Mouse (Mus musculus): ENCODE results near the gene Pth2r. TPM values are rescaled to one million over a fixed set of nuclear protein-coding genes. Genes with fewer than 3 reads are reported as not detected.
A peak's percentile ranks its signal among the peaks of the same experiment; 100 is the strongest.

Gene Pth2r
- not detected for total RNA-seq (2021)
- long read RNA-seq, experiment 1, result 0 reads
- long read RNA-seq, experiment 2, result 0 reads

GRCm38 (mm10) chr1:65281756-65282155 lies at the start of gene Pth2r:
Pth2r (plus strand) TSS chr1:65282056.
- DNase-seq, result no peak
- intact Hi-C loops (cut with DNase I; ENCODE audit: low total_unique reads), result no loop called here

DNA sequence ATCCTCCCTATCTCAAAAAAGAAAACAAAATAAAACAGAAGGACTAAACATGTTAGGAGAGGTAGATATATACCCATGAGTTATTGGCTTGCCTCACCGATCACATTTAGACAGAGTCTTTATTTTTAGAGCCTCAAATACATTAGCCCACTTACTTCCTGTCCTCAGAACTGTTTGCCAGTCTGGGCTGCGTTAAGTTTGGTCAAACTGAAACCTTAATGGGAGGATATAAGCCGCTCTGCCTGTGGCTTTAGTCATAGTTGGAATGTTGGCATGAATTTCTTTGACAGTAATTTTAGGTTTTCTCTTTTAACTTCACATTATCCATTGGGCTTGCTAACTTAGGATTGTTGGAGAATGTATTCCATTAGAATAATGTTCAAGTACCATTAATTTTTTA lies 44.1 kb upstream of the Pth2r start:
- intact Hi-C loops (cut with DNase I; ENCODE audit: low total_unique reads), result no loop called here
- DNase-seq, result no peak

DNA sequence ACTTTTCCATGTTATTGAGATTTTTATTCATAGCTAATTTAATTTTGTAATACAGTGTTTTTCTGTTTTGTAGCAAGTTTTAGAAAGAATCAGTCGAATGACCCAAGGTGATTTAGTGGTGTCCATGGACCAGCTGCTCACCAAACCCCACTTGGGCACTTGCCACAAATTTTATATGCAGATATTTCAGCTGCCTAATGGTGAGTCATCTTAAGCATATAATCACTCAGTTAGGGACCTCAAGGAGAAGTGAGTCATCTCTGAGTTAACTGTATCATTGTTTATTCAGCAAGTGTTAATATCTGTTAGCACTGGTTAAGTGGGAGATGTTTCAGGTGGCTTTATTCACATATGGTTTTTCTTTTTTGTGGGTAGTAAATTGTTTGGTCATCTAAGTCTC lies 36.2 kb upstream of the Pth2r start:
- intact Hi-C loops (cut with DNase I; ENCODE audit: low total_unique reads), result no loop called here
- no peak for DNase-seq

DNA sequence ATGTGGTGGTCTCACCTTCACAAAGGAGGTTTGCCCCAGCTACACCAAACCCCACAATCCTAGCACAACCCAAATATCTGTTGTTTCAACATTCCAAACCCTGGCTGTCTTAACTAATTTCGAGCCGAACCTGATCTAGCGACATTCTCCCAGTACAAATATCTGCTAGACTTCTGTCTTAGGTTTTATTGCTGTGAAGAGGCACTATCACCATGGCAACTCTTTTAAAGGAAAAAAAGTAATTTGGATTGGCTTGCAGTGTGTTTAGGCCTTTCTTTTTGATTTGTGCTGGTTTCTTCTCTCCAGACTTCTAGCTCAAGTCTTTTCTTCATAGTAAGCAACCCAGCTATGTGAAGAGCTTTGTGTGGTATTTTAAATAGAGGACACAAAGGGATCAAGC lies 1.4 kb upstream of the Pth2r start:
- intact Hi-C loops (cut with DNase I; ENCODE audit: low total_unique reads), result no loop called here
- no peak for DNase-seq

GRCm38 (mm10) chr1:65282766-65283165 lies 910 bp downstream of the Pth2r start:
- intact Hi-C loops (cut with DNase I; ENCODE audit: low total_unique reads), result no loop called here
- DNase-seq, result peak; percentile 15

DNA sequence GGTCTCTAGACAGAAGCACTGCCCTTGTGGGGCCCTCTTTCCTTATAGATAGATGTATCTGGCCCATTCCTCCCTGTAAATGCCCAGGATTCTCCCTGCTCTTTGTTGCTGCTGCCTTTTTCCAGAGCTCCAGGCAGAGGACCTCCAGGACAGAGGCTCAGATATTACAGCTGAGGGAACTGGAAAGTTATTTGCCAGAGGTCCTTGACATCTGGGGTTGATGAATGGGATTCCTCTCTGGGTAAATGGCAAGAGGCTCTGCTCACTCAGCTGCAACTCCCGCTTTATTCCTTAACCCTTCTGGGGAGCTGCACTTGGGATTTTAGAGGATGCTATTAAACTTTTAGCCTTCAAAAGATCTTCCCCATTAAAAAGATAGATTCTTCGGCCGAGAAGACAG lies 26.6 kb downstream of the Pth2r start:
- intact Hi-C loops (cut with DNase I; ENCODE audit: low total_unique reads), result no loop called here

DNA sequence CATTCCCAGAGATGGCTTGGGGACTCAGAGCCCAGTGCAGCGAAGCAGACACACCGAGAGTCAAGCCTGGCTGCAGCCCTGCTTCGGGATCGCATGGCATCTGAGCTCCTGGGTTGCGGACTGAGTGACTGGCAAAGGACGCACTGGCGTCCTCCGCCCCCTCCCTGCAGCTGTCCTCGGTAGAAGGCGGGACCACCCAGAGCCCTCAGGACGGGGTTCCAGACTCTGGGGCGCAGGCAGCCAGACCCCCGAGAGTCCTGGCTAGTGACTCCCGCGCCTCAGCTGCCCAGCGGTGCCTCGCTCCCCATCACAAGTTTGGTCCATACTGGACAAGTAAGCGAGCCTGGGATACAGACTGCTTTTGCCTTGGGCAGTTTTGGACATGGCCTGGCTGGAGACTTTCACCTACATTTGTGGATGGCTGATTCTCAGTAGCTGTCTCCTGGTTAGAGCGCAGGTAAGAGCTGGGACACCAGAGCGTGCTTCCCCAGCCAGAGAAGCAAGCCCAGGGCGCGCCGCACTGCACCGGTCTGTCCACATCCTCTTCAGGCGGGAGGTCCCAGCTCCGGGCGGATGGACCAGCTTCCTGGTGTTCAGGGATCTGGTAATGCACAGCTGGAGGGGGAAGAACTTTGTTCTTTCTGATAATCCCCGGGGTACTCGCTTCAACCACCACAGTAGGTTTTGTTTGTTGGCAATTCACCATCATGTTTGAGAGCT lies 29.5 kb downstream of the Pth2r start:
- no peak for DNase-seq
- intact Hi-C loops (cut with DNase I; ENCODE audit: low total_unique reads), result no loop called here

More for the DNA sequence above, 26.6 kb downstream of the Pth2r start:
- DNase-seq, result no peak

GRCm38 (mm10) chr1:65312118-65312517 lies 30.3 kb downstream of the Pth2r start:
- DNase-seq, result no peak
- intact Hi-C loops (cut with DNase I; ENCODE audit: low total_unique reads), result no loop called here

DNA sequence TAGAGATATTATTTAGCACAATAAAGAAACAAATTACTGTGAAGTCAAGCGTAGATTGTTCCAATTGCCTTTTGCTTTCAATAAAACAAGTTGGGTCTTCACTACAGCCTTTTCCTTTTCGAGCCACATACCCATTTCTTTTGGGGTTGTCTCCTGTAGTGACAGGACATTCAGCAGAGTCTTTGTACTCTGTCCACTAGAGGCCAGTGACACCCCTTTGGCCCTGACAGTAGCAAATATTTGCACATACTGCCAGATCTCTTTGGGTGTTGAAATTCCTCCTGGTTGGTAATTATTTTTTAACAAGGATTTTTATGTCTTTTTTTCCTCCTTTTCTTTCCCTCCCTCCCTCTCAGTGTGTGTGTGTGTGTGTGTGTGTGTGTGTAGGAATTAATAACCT lies 31.0 kb downstream of the Pth2r start:
- intact Hi-C loops (cut with DNase I; ENCODE audit: low total_unique reads), result no loop called here

DNA sequence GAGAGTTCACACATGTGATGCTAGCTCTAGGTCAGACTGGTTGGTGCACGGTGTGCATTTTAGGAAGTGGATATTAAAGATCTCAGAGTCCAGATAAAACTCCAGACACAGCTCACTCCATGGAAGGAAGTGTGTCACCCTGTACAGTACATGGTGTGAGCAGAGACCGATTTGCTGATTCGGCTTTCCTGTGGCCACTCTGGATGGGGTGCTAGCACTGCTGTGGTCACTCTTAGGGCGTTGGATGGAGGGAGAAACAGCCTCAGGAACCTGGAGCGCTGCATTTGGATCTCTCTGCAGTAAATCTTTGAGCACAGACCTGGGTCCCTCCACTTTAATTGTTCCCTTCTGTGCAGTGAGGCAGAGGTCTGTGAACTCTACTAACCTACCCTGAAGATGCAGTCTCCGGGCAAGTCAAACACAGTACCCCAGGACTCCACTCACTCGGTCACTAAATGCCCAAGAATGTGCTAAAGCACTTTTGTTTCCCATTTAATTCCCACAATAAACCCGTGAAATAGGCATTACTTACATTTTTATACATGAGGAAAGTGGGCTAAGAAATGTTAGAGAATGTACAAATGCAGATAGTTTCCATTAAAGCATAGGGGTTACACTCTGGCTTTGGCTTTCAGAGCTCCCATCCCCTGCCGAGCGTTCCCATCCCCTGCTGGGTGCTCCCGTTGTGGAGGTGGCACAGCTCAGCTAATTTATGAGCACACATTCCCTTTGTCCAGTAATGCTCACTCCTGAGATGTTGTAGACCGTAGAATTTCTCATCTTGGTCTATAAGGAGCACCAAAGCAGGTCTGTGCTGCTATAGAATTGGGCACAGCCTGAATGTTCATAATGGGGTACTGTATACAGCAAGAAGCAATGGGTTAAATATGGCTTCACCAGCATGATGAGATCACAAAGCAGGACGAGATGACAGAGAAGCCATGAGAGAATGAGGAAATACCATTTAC lies 32.5 kb downstream of the Pth2r start:
- intact Hi-C loops (cut with DNase I; ENCODE audit: low total_unique reads), result no loop called here
- no peak for DNase-seq

More for the DNA sequence above, 31.0 kb downstream of the Pth2r start:
- no peak for DNase-seq

GRCm38 (mm10) chr1:65315022-65315407 lies 33.2 kb downstream of the Pth2r start:
- intact Hi-C loops (cut with DNase I; ENCODE audit: low total_unique reads), result no loop called here
- DNase-seq, result no peak

DNA sequence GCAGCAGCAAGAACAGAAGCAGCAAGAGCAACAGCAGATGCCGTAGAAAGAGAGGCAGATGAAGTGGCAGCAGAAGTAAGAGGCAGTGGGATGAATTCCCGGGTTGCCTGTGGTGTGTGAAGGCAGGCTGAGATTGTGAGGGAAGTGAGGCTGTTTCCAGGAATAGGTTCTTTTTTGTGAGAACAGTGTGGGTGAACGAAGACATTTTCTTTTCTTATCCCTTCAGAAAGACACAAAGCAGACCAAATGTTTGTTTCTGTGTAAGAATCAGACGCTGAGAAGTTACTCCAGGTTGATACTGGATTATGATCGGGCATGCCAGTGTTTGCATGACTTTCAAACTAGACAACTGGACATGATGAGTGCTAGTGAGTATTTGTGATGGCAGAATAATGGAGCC lies 52.2 kb downstream of the Pth2r start:
- no peak for DNase-seq
- intact Hi-C loops (cut with DNase I; ENCODE audit: low total_unique reads), result no loop called here

GRCm38 (mm10) chr1:65337768-65338167 lies 55.9 kb downstream of the Pth2r start:
- no peak for DNase-seq
- intact Hi-C loops (cut with DNase I; ENCODE audit: low total_unique reads), result no loop called here

- DNase-seq, result no peak
- intact Hi-C loops (cut with DNase I; ENCODE audit: low total_unique reads), result no loop called here
Measured at GRCm38 (mm10) chr1:65340240-65340639, 58.4 kb downstream of the Pth2r start.

DNA sequence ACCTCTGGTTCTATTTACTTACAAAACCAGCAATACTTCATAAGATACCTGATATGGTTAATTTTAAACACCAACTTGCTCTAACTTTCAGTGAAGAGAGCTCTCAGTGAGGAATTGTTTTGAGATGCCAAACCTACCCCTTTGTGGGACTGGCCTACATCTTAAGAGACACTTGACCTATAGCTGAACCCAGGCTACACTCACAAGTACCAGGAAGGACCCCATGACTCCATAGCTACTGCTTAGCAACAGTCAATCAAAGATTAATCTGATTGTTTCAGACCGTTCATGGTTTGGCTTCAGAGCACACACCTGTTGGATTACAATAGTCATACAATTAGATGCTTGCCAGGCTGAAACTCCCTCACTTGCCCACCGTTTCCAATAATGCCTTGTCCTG lies 71.1 kb downstream of the Pth2r start:
- DNase-seq, result no peak
- intact Hi-C loops (cut with DNase I; ENCODE audit: low total_unique reads), result no loop called here

- intact Hi-C loops (cut with DNase I; ENCODE audit: low total_unique reads), result no loop called here
- no peak for DNase-seq
Measured at GRCm38 (mm10) chr1:65354153-65354552, 72.3 kb downstream of the Pth2r start.

DNA sequence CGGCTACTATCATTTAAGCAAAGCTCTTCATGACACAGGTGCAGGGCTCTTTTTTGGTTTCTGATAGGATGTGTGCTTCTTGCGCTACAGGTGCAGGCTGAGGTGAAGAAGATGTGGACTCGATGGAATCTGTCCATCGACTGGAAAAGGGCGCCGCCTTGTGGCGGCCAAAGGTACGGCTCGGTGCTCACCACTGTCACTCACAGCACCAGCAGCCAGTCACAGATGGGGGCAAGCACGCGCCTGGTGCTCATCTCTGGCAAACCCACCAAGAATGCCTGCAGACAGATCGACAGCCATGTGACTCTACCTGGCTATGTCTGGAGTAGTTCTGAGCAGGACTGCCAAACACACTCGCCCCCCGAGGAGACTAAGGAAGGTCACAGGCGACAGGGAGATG lies 106.5 kb downstream of the Pth2r start:
- DNase-seq, result peak; percentile 5
- intact Hi-C loops (cut with DNase I; ENCODE audit: low total_unique reads), result no loop called here

DNA sequence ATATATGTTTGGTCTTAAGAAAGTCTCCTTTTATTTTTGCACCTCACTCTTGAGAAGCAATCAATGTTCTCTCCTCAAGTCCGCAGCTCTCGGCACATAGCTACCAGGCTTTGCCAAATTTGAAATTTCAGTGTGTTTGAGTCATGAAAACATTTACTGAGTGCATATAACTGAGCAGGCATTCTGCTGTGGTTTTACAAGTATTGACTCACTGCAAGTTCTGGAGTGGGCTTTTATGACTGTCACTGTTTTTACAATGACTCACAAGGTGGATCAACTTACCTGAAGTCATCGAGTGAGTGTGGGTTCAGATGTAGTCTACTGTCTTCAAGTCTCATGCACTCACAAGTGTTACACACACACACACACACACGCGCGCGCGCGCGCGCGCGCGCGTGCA lies 107.8 kb downstream of the Pth2r start:
- DNase-seq, result no peak
- intact Hi-C loops (cut with DNase I; ENCODE audit: low total_unique reads), result no loop called here

GRCm38 (mm10) chr1:65407441-65407840 lies 125.6 kb downstream of the Pth2r start:
- no peak for DNase-seq
- intact Hi-C loops (cut with DNase I; ENCODE audit: low total_unique reads), result no loop called here

GRCm38 (mm10) chr1:65420909-65421308 lies 139.1 kb downstream of the Pth2r start:
- no peak for DNase-seq

More at GRCm38 (mm10) chr1:65420909-65421308, 139.1 kb downstream of the Pth2r start:
- intact Hi-C loops (cut with DNase I; ENCODE audit: low total_unique reads), result no loop called here
